Comparison of ENCODE assay signal across 15 mouse cellular contexts in genomic region chr1:138839809-138840430, GRCm38 (mm10). TPM values are rescaled to one million over a fixed set of nuclear protein-coding genes. Genes with fewer than 3 reads are reported as not detected.
A peak's percentile ranks its signal among the peaks of the same experiment; 100 is the strongest.
DNase-seq lines count a peak whose midpoint lies in the region; ATAC-seq lines count a peak whose summit lies in the region.
"Had no signal": no experiment of that assay in that cellular context is flagged by ENCODE, and none has a peak within 500 bp of the region (broad histone marks: within the 10 kb centered on the region; RNA-seq: fewer than 3 reads in every experiment).

No protein-coding gene starts in this region.

- H3K27ac ChIP-seq in hindbrain, embryonic 12.5 days = peak overlapping the region; percentile 64
- H3K27ac ChIP-seq in midbrain, embryonic 10.5 days (replicated peaks) = peak overlapping the region; percentile 49; the same call in 1 of the 2 replicates
- H3K27ac ChIP-seq: liver, embryonic 15.5 days had no signal

- H3K4me3 ChIP-seq in hindbrain, embryonic 12.5 days = peak overlapping the region; percentile 30
- peak overlapping the region; percentile 59 for H3K4me3 ChIP-seq in midbrain, embryonic 10.5 days
- H3K4me3 ChIP-seq: erythroblast, embryonic 14.5 days; liver, embryonic 15.5 days; megakaryocyte, embryonic 14.5 days had no signal

- H3K9ac ChIP-seq in hindbrain, embryonic 12.5 days = peak overlapping the region; percentile 45; the same call in 1 of the 2 replicates
- H3K9ac ChIP-seq: liver, embryonic 15.5 days had no signal

- peak; percentile 14 for DNase-seq in thymus, postnatal 36 days
- no peak for DNase-seq in thymus, postnatal 14 days
- peak; percentile 47 for DNase-seq in midbrain, embryonic 10.5 days (ENCODE audit: low spot score)
- no peak for DNase-seq in spleen, postnatal 14 days (ENCODE audit: low spot score in 2 of 2)
- DNase-seq in adrenal gland, adult 8-10 months = no peak
- no peak for DNase-seq in spleen, adult 18-20 months
- DNase-seq: adrenal gland, postnatal 36 days; cerebellum, adult 9-11 months had no signal

- ATAC-seq in hindbrain, embryonic 12.5 days (ENCODE audit: low FRiP score) = no peak

- 3% methylated on average over 16 of the region's 16 CpGs for WGBS in hindbrain, embryonic 12.5 days
- 4% methylated on average over 16 of the region's 16 CpGs for WGBS in midbrain, embryonic 10.5 days

- peak overlapping the region; percentile 25 for H3K4me2 ChIP-seq in hindbrain, embryonic 12.5 days (replicated peaks)
- H3K4me2 ChIP-seq: liver, embryonic 15.5 days had no signal

- H3K27me3 ChIP-seq in hindbrain, embryonic 12.5 days = peaks cover 71% of the 10 kb centered on the region
- H3K27me3 ChIP-seq in midbrain, embryonic 10.5 days (ENCODE audit: low read depth, poor library complexity, severe bottlenecking) = peaks cover 100% of the 10 kb centered on the region
- H3K27me3 ChIP-seq: CH12.LX had no signal

- no peaks in the 10 kb centered on the region for H3K36me3 ChIP-seq in hindbrain, embryonic 12.5 days
- no peaks in the 10 kb centered on the region for H3K36me3 ChIP-seq in midbrain, embryonic 10.5 days
- H3K36me3 ChIP-seq: liver, embryonic 15.5 days had no signal

- peaks cover 29% of the 10 kb centered on the region for H3K4me1 ChIP-seq in hindbrain, embryonic 12.5 days
- peaks cover 48% of the 10 kb centered on the region for H3K4me1 ChIP-seq in midbrain, embryonic 10.5 days

- H3K9me3 ChIP-seq in hindbrain, embryonic 12.5 days (replicated peaks) = no peaks in the 10 kb centered on the region
- no peaks in the 10 kb centered on the region for H3K9me3 ChIP-seq in midbrain, embryonic 10.5 days (replicated peaks)
- H3K9me3 ChIP-seq: liver, embryonic 15.5 days had no signal

RNA-seq across cellular contexts. Expression of gene Lhx9, which starts 8.5 kb away (rescaled TPM):
- 22.7 and 25.8 TPM in 2 replicates for polyA plus RNA-seq in hindbrain, embryonic 12.5 days (2016; fragmentation: Nextera tagmentation; extraction: Ambion mirVana)
- 11.4 and 21.1 TPM in 2 replicates for polyA plus RNA-seq in midbrain, embryonic 10.5 days (2016; fragmentation: Nextera tagmentation; extraction: Ambion mirVana)
- total RNA-seq in adrenal gland, adult 8-10 months (2022) = not detected
- total RNA-seq: gastrocnemius, postnatal 4 days; hematopoietic stem cell, adult 5-6 weeks had no signal
- polyA plus RNA-seq: erythroblast, embryonic 14.5 days had no signal

RNA-seq across cellular contexts. Expression of gene 2310009B15Rik, which starts 16.7 kb away (rescaled TPM):
- polyA plus RNA-seq in hindbrain, embryonic 12.5 days (2016; fragmentation: Nextera tagmentation; extraction: Ambion mirVana) = 41.5 and 46.2 TPM in 2 replicates
- 45.3 and 47.1 TPM in 2 replicates for polyA plus RNA-seq in midbrain, embryonic 10.5 days (2016; fragmentation: Nextera tagmentation; extraction: Ambion mirVana)
- 10 to 100 TPM; 19.5 to 24.4 (median 19.9) TPM for total RNA-seq in adrenal gland, adult 8-10 months (2022)

Comparison
In these comparisons a context has a peak if more than half of its experiments do, and no peak if none do; other contexts are left out.
1. DNase-seq: peak in thymus, postnatal 36 days (2 of 2) and midbrain, embryonic 10.5 days (single experiment); none in thymus, postnatal 14 days (single experiment), spleen, postnatal 14 days (0 of 2), adrenal gland, adult 8-10 months (single experiment) and spleen, adult 18-20 months (0 of 2).